Mouse (Mus musculus) neural tube, embryonic 15.5 days (tissue): ENCODE data around the gene Slc22a29. TPM values are rescaled to one million over a fixed set of nuclear protein-coding genes. Genes with fewer than 3 reads are reported as not detected.

ENCODE experiments used
- polyA plus RNA-seq: library from polyadenylated mRNA; unstranded; fragments of >200 nt; fragmentation: Nextera tagmentation; extraction: Ambion mirVana; gene quantifications from 2 replicates; pipeline ENCODE4 v1.2.1, GENCODE M21; 2015

Slc22a29 gene
- polyA plus RNA-seq, 1 experiment from 2014 or later = not detected

Other genes starting within 250 kb of the Slc22a29 start
- gene Slc22a28, start 86.9 kb downstream of the Slc22a29 start, polyA plus RNA-seq = not detected in 2 replicates
- gene Slc22a30, start 186.2 kb upstream of the Slc22a29 start, polyA plus RNA-seq = not detected in 2 replicates